Mouse (Mus musculus) skeletal muscle tissue, postnatal 0 days (tissue): Measurements from ENCODE around the gene Rnf34. TPM values are rescaled to one million over a fixed set of nuclear protein-coding genes. Genes with fewer than 3 reads are reported as not detected.

Source experiments
- polyA plus RNA-seq: library from polyadenylated mRNA; unstranded; fragments of >200 nt; fragmentation: Nextera tagmentation; extraction: Ambion mirVana; gene quantifications from 2 replicates; pipeline ENCODE4 v1.2.1, GENCODE M21; 2015

Gene Rnf34
- polyA plus RNA-seq: 15.4 and 16.6 TPM in 2 replicates

GRCm38 (mm10) chr5:122849521-122850318 is at the start of gene Rnf34:
TSS of gene Rnf34 (plus strand) at chr5:122850048.

GRCm38 (mm10) chr5:122820777-122821523 is 28.9 kb upstream of the Rnf34 start, which contains the start of gene Anapc5:
TSS of gene Anapc5 (minus strand) at chr5:122821339.

Other genes with a start within 250 kb of the Rnf34 start
- gene Ift81, start 235.5 kb upstream of the Rnf34 start, polyA plus RNA-seq: 15.2 and 18.1 TPM in 2 replicates
- gene P2rx7, start 206.1 kb upstream of the Rnf34 start, polyA plus RNA-seq: 2.8 and 3.5 TPM in 2 replicates
- 14.2 and 18.6 TPM in 2 replicates for gene P2rx4, start 142.5 kb upstream of the Rnf34 start, polyA plus RNA-seq
- gene Camkk2, start 70.6 kb upstream of the Rnf34 start, polyA plus RNA-seq: 12.3 and 15.2 TPM in 2 replicates
- 193 and 196 TPM in 2 replicates for gene Anapc5, start 28.7 kb upstream of the Rnf34 start, polyA plus RNA-seq
- gene Kdm2b, start 139.8 kb downstream of the Rnf34 start, polyA plus RNA-seq: 9.9 and 10.4 TPM in 2 replicates
- 47.3 and 58.6 TPM in 2 replicates for gene Orai1, start 165.0 kb downstream of the Rnf34 start, polyA plus RNA-seq
- not detected in 2 replicates for gene Morn3, start 197.0 kb downstream of the Rnf34 start, polyA plus RNA-seq
- 33.1 and 37.6 TPM in 2 replicates for gene Tmem120b, start 218.4 kb downstream of the Rnf34 start, polyA plus RNA-seq